9 mouse cellular contexts compared by ENCODE assay signal in the genomic region with DNA sequence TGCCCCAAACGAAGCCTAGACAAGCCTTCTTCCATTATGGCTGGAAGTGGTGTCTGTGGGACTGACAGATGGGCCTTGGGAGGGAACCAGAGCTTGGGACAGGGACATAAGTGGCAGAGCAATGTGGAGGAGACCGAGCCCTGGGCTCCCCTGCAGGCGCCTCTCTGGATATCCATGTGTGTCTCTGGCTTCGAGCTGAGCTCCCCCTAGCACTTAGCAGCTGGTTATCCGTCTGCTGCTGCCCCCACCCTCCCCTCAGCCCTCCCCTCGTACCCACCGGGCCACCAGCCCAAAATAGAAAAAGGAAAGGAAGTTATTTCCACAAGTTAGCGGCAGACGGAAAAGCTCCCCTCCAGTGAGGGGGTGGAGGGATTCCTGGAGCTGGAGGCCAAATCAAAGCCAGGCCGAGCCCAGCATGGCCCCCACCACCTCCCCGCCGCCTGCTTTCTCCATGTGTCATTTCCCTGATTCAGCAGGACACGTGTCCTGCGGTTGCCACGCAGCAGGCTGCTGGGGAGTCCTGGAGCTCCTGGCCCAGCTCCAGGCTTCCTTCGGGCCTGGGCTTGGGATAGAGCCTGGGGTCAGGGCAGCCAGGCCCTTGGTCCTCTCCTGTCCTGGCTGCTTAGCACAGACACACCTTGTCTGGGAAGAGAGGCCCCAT. TPM values are rescaled to one million over a fixed set of nuclear protein-coding genes. Genes with fewer than 3 reads are reported as not detected.
A peak's percentile ranks its signal among the peaks of the same experiment; 100 is the strongest.
DNase-seq lines count a peak whose midpoint lies in the region; ATAC-seq lines count a peak whose summit lies in the region.
"Had no signal": no experiment of that assay in that cellular context is flagged by ENCODE, and none has a peak within 500 bp of the region (broad histone marks: within the 10 kb centered on the region; RNA-seq: fewer than 3 reads in every experiment).

No protein-coding gene starts in this region.

- DNase-seq in frontal cortex, postnatal 14 days (ENCODE audit: low spot score in 2 of 2) = no peak
- peak; percentile 72 for DNase-seq in embryo, embryonic 10.5 days (ENCODE audit: low spot score)
- peak; percentile 66 to 79 for DNase-seq in gastrocnemius, postnatal 36 days
- DNase-seq in limb, embryonic 10.5 days (ENCODE audit: low spot score) = peak; percentile 85
- peak; percentile 75 for DNase-seq in testis, postnatal 10 days (ENCODE audit: low spot score)

- no peaks in the 10 kb centered on the region for H3K27me3 ChIP-seq in hindbrain, embryonic 16.5 days (replicated peaks; ENCODE audit: control insufficient read depth, insufficient read depth, low read length)
- H3K27me3 ChIP-seq in limb, embryonic 10.5 days (ENCODE audit: low read depth, poor library complexity, severe bottlenecking) = 0 out of 2 replicates have a peak, but pooled peaks cover 2% of the 10 kb centered on the region
- H3K27me3 ChIP-seq in midbrain, embryonic 12.5 days = peaks cover 12% of the 10 kb centered on the region

- H3K27ac ChIP-seq in hindbrain, embryonic 16.5 days (ENCODE audit: low read depth, low read length) = peak overlapping the region; percentile 70
- peak overlapping the region; percentile 88 for H3K27ac ChIP-seq in limb, embryonic 10.5 days
- peak overlapping the region; percentile 60 for H3K27ac ChIP-seq in midbrain, embryonic 12.5 days (replicated peaks)

- peak; percentile 55 for ATAC-seq in frontal cortex, adult (ENCODE audit: low TSS enrichment)
- peak; percentile 84 for ATAC-seq in hindbrain, embryonic 16.5 days
- ATAC-seq in midbrain, embryonic 12.5 days (ENCODE audit: low FRiP score, low read depth) = peak; percentile 61

- H3K9ac ChIP-seq in hindbrain, embryonic 16.5 days (ENCODE audit: low read depth, low read length) = no peak overlapping the region
- peak overlapping the region; percentile 29; the same call in 1 of the 2 replicates for H3K9ac ChIP-seq in midbrain, embryonic 12.5 days (replicated peaks)

- no peaks in the 10 kb centered on the region for H3K9me3 ChIP-seq in hindbrain, embryonic 16.5 days (ENCODE audit: control insufficient read depth, low read length)
- H3K9me3 ChIP-seq in limb, embryonic 10.5 days (replicated peaks) = no peaks in the 10 kb centered on the region
- no peaks in the 10 kb centered on the region for H3K9me3 ChIP-seq in midbrain, embryonic 12.5 days

- peaks cover 12% of the 10 kb centered on the region for H3K36me3 ChIP-seq in hindbrain, embryonic 16.5 days (ENCODE audit: control insufficient read depth, insufficient read depth, low read length)
- H3K36me3 ChIP-seq in limb, embryonic 10.5 days = peaks cover 51% of the 10 kb centered on the region
- peaks cover 36% of the 10 kb centered on the region for H3K36me3 ChIP-seq in midbrain, embryonic 12.5 days

- intact Hi-C loops in gastrocnemius, postnatal 36 days (cut with DNase I) = no loop called here

- no peak overlapping the region; the same call in 1 of the 2 replicates for H3K4me2 ChIP-seq in hindbrain, embryonic 16.5 days (ENCODE audit: low read length)
- H3K4me2 ChIP-seq in midbrain, embryonic 12.5 days (replicated peaks) = peak overlapping the region; percentile 10; the same call in 1 of the 2 replicates

- H3K4me3 ChIP-seq in hindbrain, embryonic 16.5 days (ENCODE audit: low read length) = no peak overlapping the region
- peak overlapping the region; percentile 26 for H3K4me3 ChIP-seq in limb, embryonic 10.5 days
- H3K4me3 ChIP-seq in midbrain, embryonic 12.5 days = no peak overlapping the region
- H3K4me3 ChIP-seq: erythroblast, embryonic 14.5 days had no signal

- 3% methylated on average over 16 of the region's 16 CpGs for WGBS in hindbrain, embryonic 16.5 days
- 8% methylated on average over 16 of the region's 16 CpGs for WGBS in limb, embryonic 10.5 days
- WGBS in midbrain, embryonic 12.5 days = 12% methylated on average over 16 of the region's 16 CpGs

- H3K4me1 ChIP-seq in hindbrain, embryonic 16.5 days (ENCODE audit: control insufficient read depth, insufficient read depth, low read depth, low read length) = peaks cover 20% of the 10 kb centered on the region
- H3K4me1 ChIP-seq in limb, embryonic 10.5 days = peaks cover 50% of the 10 kb centered on the region
- peaks cover 29% of the 10 kb centered on the region for H3K4me1 ChIP-seq in midbrain, embryonic 12.5 days

RNA-seq across cellular contexts. Expression of a gene that starts 23.1 kb away (rescaled TPM):
- total RNA-seq in gastrocnemius, postnatal 36 days (2021) = 100 to 1,000 TPM; 123 to 140 TPM
- polyA plus RNA-seq in hindbrain, embryonic 16.5 days (2015; fragmentation: Nextera tagmentation; extraction: Ambion mirVana) = 61.1 and 68.8 TPM in 2 replicates
- polyA plus RNA-seq in limb, embryonic 10.5 days (2016; fragmentation: Nextera tagmentation; extraction: Ambion mirVana) = 57.9 and 68.1 TPM in 2 replicates
- polyA plus RNA-seq in midbrain, embryonic 12.5 days (2016; fragmentation: Nextera tagmentation; extraction: Ambion mirVana) = 69.5 and 71.1 TPM in 2 replicates

Comparison
In these comparisons a context has a peak if more than half of its experiments do, and no peak if none do; other contexts are left out.
1. DNase-seq: peak in embryo, embryonic 10.5 days (single experiment), gastrocnemius, postnatal 36 days (2 of 2), limb, embryonic 10.5 days (single experiment) and testis, postnatal 10 days (single experiment); none in frontal cortex, postnatal 14 days (0 of 2).
2. Peak in every context shown above with its lines, with median percentiles within 50 percentile points of each other: ATAC-seq and H3K27ac ChIP-seq.